Mouse (Mus musculus): ENCODE results near the gene 4930503B20Rik. TPM values are rescaled to one million over a fixed set of nuclear protein-coding genes. Genes with fewer than 3 reads are reported as not detected.

4930503B20Rik gene
- polyA plus RNA-seq, 1 experiment from 2014 or later, result not detected

DNA sequence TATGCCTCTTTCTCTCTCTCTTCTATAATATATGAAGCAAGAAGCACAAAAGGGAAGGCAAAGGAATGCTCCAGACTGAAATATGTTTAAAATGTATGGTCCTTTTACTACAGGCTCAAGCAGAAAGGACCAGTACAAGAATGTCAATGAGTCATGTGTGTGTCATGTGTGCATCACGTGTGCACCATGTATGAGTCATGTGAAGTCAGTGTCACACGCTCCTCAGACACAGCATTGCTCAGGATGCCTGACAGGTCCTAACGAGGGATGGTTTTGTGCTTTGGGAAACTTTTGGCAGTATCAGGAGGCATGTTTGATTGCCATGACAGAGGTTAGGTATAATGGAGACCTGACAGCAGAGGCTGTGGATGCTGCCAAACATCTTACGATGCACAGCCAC lies 25.1 kb upstream of the 4930503B20Rik start:
- Histone ChIP-seq H3K27ac (ENCODE audit: low read depth) (no peak overlapping the region), H3K27me3 (ENCODE audit: insufficient read depth, low read length) (no peaks in the 10 kb centered on the region), H3K36me3 (replicated peaks; ENCODE audit: insufficient read depth, low read length) (no peaks in the 10 kb centered on the region), H3K9ac (replicated peaks) (no peak overlapping the region), H3K9me3 (ENCODE audit: low read length) (no peaks in the 10 kb centered on the region), H3K4me3 (ENCODE audit: low read depth, low read length) (no peak overlapping the region), H3K4me1 (ENCODE audit: insufficient read depth) (0 out of 2 replicates have a peak, but pooled peaks cover 2% of the 10 kb centered on the region), H3K4me2 (ENCODE audit: low read depth, low read length) (no peak overlapping the region)
- ATAC-seq (no peak), DNase-seq (no peak)
- no peak for TF ChIP-seq CTCF (IDR thresholded peaks at IDR 0.05; ENCODE audit: low read depth)
- 80% methylated on average over 4 of the region's 4 CpGs for WGBS (ENCODE audit: insufficient replicate concordance)

- Histone ChIP-seq H3K27me3 (ENCODE audit: insufficient read depth, low read length) (no peaks in the 10 kb centered on the region), H3K4me3 (ENCODE audit: low read depth, low read length) (no peak overlapping the region), H3K9ac (replicated peaks) (no peak overlapping the region), H3K36me3 (replicated peaks; ENCODE audit: insufficient read depth, low read length) (no peaks in the 10 kb centered on the region), H3K4me2 (ENCODE audit: low read depth, low read length) (no peak overlapping the region), H3K27ac (ENCODE audit: low read depth) (no peak overlapping the region), H3K9me3 (ENCODE audit: low read length) (no peaks in the 10 kb centered on the region), H3K4me1 (ENCODE audit: insufficient read depth) (no peaks in the 10 kb centered on the region)
- ATAC-seq, result no peak
- no peak for TF ChIP-seq CTCF (IDR thresholded peaks at IDR 0.05; ENCODE audit: low read depth)
- TF ChIP-seq EP300 (IDR thresholded peaks at IDR 0.05; ENCODE audit: low read depth), result no peak
- 53% methylated on average over 1 of the region's 1 CpGs for WGBS (ENCODE audit: insufficient replicate concordance)
- DNase-seq, result no peak
These were observed 24.0 kb upstream of the 4930503B20Rik start for GRCm38 (mm10) chr3:146675101-146675500.

GRCm38 (mm10) chr3:146671121-146671520 lies 20.0 kb upstream of the 4930503B20Rik start:
- Histone ChIP-seq H3K9ac (replicated peaks) (no peak overlapping the region), H3K4me1 (ENCODE audit: insufficient read depth) (no peaks in the 10 kb centered on the region), H3K4me2 (ENCODE audit: low read depth, low read length) (no peak overlapping the region), H3K9me3 (ENCODE audit: low read length) (no peaks in the 10 kb centered on the region), H3K36me3 (replicated peaks; ENCODE audit: insufficient read depth, low read length) (no peaks in the 10 kb centered on the region), H3K27ac (ENCODE audit: low read depth) (no peak overlapping the region), H3K4me3 (ENCODE audit: low read depth, low read length) (no peak overlapping the region), H3K27me3 (ENCODE audit: insufficient read depth, low read length) (no peaks in the 10 kb centered on the region)
- no peak for TF ChIP-seq CTCF (IDR thresholded peaks at IDR 0.05; ENCODE audit: low read depth)
- no peak for TF ChIP-seq EP300 (IDR thresholded peaks at IDR 0.05; ENCODE audit: low read depth)
- ATAC-seq (no peak), DNase-seq (no peak)
- WGBS (ENCODE audit: insufficient replicate concordance), result 64% methylated on average over 2 of the region's 2 CpGs

- no peaks in the 10 kb centered on the region for H3K4me1 ChIP-seq (ENCODE audit: insufficient read depth)
- no peak overlapping the region for H3K4me2 ChIP-seq (ENCODE audit: low read depth, low read length)
- H3K9ac ChIP-seq (replicated peaks), result no peak overlapping the region
- ATAC-seq (no peak), DNase-seq (no peak)
- no peak overlapping the region for H3K4me3 ChIP-seq (ENCODE audit: low read depth, low read length)
- WGBS (ENCODE audit: insufficient replicate concordance), result 73% methylated on average over 7 of the region's 7 CpGs
- H3K9me3 ChIP-seq (ENCODE audit: low read length), result no peaks in the 10 kb centered on the region
- H3K36me3 ChIP-seq (replicated peaks; ENCODE audit: insufficient read depth, low read length), result no peaks in the 10 kb centered on the region
- no peak for TF ChIP-seq CTCF (IDR thresholded peaks at IDR 0.05; ENCODE audit: low read depth)
- no peak for TF ChIP-seq EP300 (IDR thresholded peaks at IDR 0.05; ENCODE audit: low read depth)
- H3K27ac ChIP-seq (ENCODE audit: low read depth), result no peak overlapping the region
- H3K27me3 ChIP-seq (ENCODE audit: insufficient read depth, low read length), result no peaks in the 10 kb centered on the region
These were observed 10.8 kb upstream of the 4930503B20Rik start for GRCm38 (mm10) chr3:146661907-146662306.

- Histone ChIP-seq H3K27ac (ENCODE audit: low read depth) (no peak overlapping the region), H3K4me1 (ENCODE audit: insufficient read depth) (no peaks in the 10 kb centered on the region), H3K36me3 (replicated peaks; ENCODE audit: insufficient read depth, low read length) (no peaks in the 10 kb centered on the region), H3K9me3 (ENCODE audit: low read length) (no peaks in the 10 kb centered on the region), H3K9ac (replicated peaks) (no peak overlapping the region), H3K4me2 (ENCODE audit: low read depth, low read length) (no peak overlapping the region), H3K4me3 (ENCODE audit: low read depth, low read length) (no peak overlapping the region), H3K27me3 (ENCODE audit: insufficient read depth, low read length) (no peaks in the 10 kb centered on the region)
- 74% methylated on average over 6 of the region's 6 CpGs for WGBS (ENCODE audit: insufficient replicate concordance)
- ATAC-seq, result no peak
- no peak for DNase-seq
- no peak for TF ChIP-seq CTCF (IDR thresholded peaks at IDR 0.05; ENCODE audit: low read depth)
- TF ChIP-seq EP300 (IDR thresholded peaks at IDR 0.05; ENCODE audit: low read depth), result no peak
These were observed 9.9 kb upstream of the 4930503B20Rik start for GRCm38 (mm10) chr3:146661001-146661400.

GRCm38 (mm10) chr3:146659321-146659720 lies 8.2 kb upstream of the 4930503B20Rik start:
- Histone ChIP-seq H3K9ac (replicated peaks) (no peak overlapping the region), H3K4me1 (ENCODE audit: insufficient read depth) (peaks cover 7% of the 10 kb centered on the region), H3K27me3 (ENCODE audit: insufficient read depth, low read length) (no peaks in the 10 kb centered on the region), H3K4me2 (ENCODE audit: low read depth, low read length) (no peak overlapping the region), H3K27ac (ENCODE audit: low read depth) (no peak overlapping the region), H3K4me3 (ENCODE audit: low read depth, low read length) (no peak overlapping the region), H3K36me3 (replicated peaks; ENCODE audit: insufficient read depth, low read length) (no peaks in the 10 kb centered on the region), H3K9me3 (ENCODE audit: low read length) (no peaks in the 10 kb centered on the region)
- no peak for TF ChIP-seq EP300 (IDR thresholded peaks at IDR 0.05; ENCODE audit: low read depth)
- TF ChIP-seq CTCF (IDR thresholded peaks at IDR 0.05; ENCODE audit: low read depth), result no peak
- 84% methylated on average over 5 of the region's 5 CpGs for WGBS (ENCODE audit: insufficient replicate concordance)
- ATAC-seq (no peak), DNase-seq (no peak)

GRCm38 (mm10) chr3:146658061-146658639 lies 7.0 kb upstream of the 4930503B20Rik start:
- Histone ChIP-seq H3K4me2 (ENCODE audit: low read depth, low read length) (no peak overlapping the region), H3K36me3 (replicated peaks; ENCODE audit: insufficient read depth, low read length) (no peaks in the 10 kb centered on the region), H3K27me3 (ENCODE audit: insufficient read depth, low read length) (no peaks in the 10 kb centered on the region), H3K4me1 (ENCODE audit: insufficient read depth) (peaks cover 15% of the 10 kb centered on the region), H3K27ac (ENCODE audit: low read depth) (no peak overlapping the region), H3K9me3 (ENCODE audit: low read length) (no peaks in the 10 kb centered on the region), H3K4me3 (ENCODE audit: low read depth, low read length) (no peak overlapping the region), H3K9ac (replicated peaks) (no peak overlapping the region)
- no peak for TF ChIP-seq CTCF (IDR thresholded peaks at IDR 0.05; ENCODE audit: low read depth)
- TF ChIP-seq EP300 (IDR thresholded peaks at IDR 0.05; ENCODE audit: low read depth), result no peak
- DNase-seq (no peak), ATAC-seq (no peak)
- 82% methylated on average over 1 of the region's 1 CpGs for WGBS (ENCODE audit: insufficient replicate concordance)

Measured in liver, postnatal 0 days (tissue).